Mouse (Mus musculus) heart, postnatal 10 days (tissue): ENCODE measurements around the gene Heatr6. TPM values are rescaled to one million over a fixed set of nuclear protein-coding genes. Genes with fewer than 3 reads are reported as not detected.
A peak's percentile ranks its signal among the peaks of the same experiment; 100 is the strongest.

Experiments
- DNase-seq, 2 experiments: peaks; one replicate each; pipeline ENCODE4 v3.0.0; 2021
- intact Hi-C: fragments of 180-260 bp; cut with DNase I; formaldehyde crosslinking; loops from one replicate; pipeline ENCODE4 v1.15.1; 2025
- total RNA-seq, 2 experiments: library from RNA; stranded (reverse); gene quantifications; 2 replicates each; pipeline ENCODE4 v1.2.3; 2021

Heatr6 gene
- total RNA-seq, 2 experiments from 2014 or later, result 8.0 to 8.2 TPM

GRCm38 (mm10) chr11:83746681-83747080, 6.8 kb upstream of the Heatr6 start, which contains the start of gene Wfdc21:
Gene Wfdc21 (plus strand): TSS chr11:83746940.
- no peak for DNase-seq

GRCm38 (mm10) chr11:83747376-83748265, 5.9 kb upstream of the Heatr6 start:
- no peak for DNase-seq
- intact Hi-C loops, result no loop called here

More at GRCm38 (mm10) chr11:83746681-83747080, 6.8 kb upstream of the Heatr6 start, which contains the start of gene Wfdc21:
- intact Hi-C loops, result no loop called here

GRCm38 (mm10) chr11:83754227-83754626, 731 bp downstream of the Heatr6 start:
- DNase-seq, result no peak

GRCm38 (mm10) chr11:83767306-83767705, 13.8 kb downstream of the Heatr6 start:
- intact Hi-C loops, result no loop called here
- DNase-seq, result no peak

More at GRCm38 (mm10) chr11:83754227-83754626, 731 bp downstream of the Heatr6 start:
- intact Hi-C loops, result no loop called here

- no peak for DNase-seq
- intact Hi-C loops, result no loop called here
Measured at GRCm38 (mm10) chr11:83768976-83769375, 15.5 kb downstream of the Heatr6 start.

- DNase-seq, result no peak
- intact Hi-C loops, result no loop called here
Measured at GRCm38 (mm10) chr11:83771014-83771413, 17.5 kb downstream of the Heatr6 start.

GRCm38 (mm10) chr11:83772341-83772740, 18.8 kb downstream of the Heatr6 start:
- no peak for DNase-seq
- intact Hi-C loops, result no loop called here

- intact Hi-C loops, result no loop called here
- no peak for DNase-seq
Measured at GRCm38 (mm10) chr11:83773691-83774090, 20.2 kb downstream of the Heatr6 start.

GRCm38 (mm10) chr11:83774324-83774723, 20.8 kb downstream of the Heatr6 start:
- intact Hi-C loops, result no loop called here
- no peak for DNase-seq

- intact Hi-C loops, result no loop called here
- no peak for DNase-seq
Measured at GRCm38 (mm10) chr11:83776798-83777197, 23.3 kb downstream of the Heatr6 start.

- no peak for DNase-seq
- intact Hi-C loops, result no loop called here
Measured at GRCm38 (mm10) chr11:83783931-83784600, 30.6 kb downstream of the Heatr6 start.

GRCm38 (mm10) chr11:83784661-83785060, 31.2 kb downstream of the Heatr6 start:
- intact Hi-C loops, result loop anchor here (1.0 kb wide), 2 partner anchors 152 to 248 kb away; no protein-coding TSS in a partner anchor
- peak; percentile 13 to 29 for DNase-seq

GRCm38 (mm10) chr11:83785366-83785765, 31.9 kb downstream of the Heatr6 start:
- intact Hi-C loops, result loop anchor here (1.0 kb wide), 2 partner anchors 151 to 247 kb away; no protein-coding TSS in a partner anchor
- peak; percentile 59 to 79 for DNase-seq

- DNase-seq, result peak; percentile 33 to 36
- intact Hi-C loops, result no loop called here
Measured at GRCm38 (mm10) chr11:83786835-83787234, 33.3 kb downstream of the Heatr6 start.

GRCm38 (mm10) chr11:83787401-83788021, 34.0 kb downstream of the Heatr6 start:
- intact Hi-C loops, result no loop called here
- DNase-seq, result no peak

GRCm38 (mm10) chr11:83788331-83788730, 34.8 kb downstream of the Heatr6 start:
- no peak for DNase-seq
- intact Hi-C loops, result no loop called here

GRCm38 (mm10) chr11:83789259-83789658, 35.8 kb downstream of the Heatr6 start:
- intact Hi-C loops, result no loop called here
- DNase-seq, result peak; percentile 41 to 58

- DNase-seq, result no peak
- intact Hi-C loops, result no loop called here
Measured at GRCm38 (mm10) chr11:83791133-83791532, 37.6 kb downstream of the Heatr6 start.

- no peak for DNase-seq
- intact Hi-C loops, result no loop called here
Measured at GRCm38 (mm10) chr11:83792316-83792914, 38.9 kb downstream of the Heatr6 start.

GRCm38 (mm10) chr11:83793264-83793663, 39.8 kb downstream of the Heatr6 start:
- no peak for DNase-seq

GRCm38 (mm10) chr11:83796112-83796511, 42.6 kb downstream of the Heatr6 start:
- intact Hi-C loops, result no loop called here
- DNase-seq, result no peak

More at GRCm38 (mm10) chr11:83793264-83793663, 39.8 kb downstream of the Heatr6 start:
- intact Hi-C loops, result no loop called here
